Mouse (Mus musculus) ovary, postnatal 36 days (tissue): ENCODE data around the gene Coro7.
A peak's percentile ranks its signal among the peaks of the same experiment; 100 is the strongest.

Experiments used
- DNase-seq: peaks from one replicate; pipeline ENCODE4 v3.0.0; 2022; ENCODE audit warnings: low spot score, mixed read lengths

The Coro7 gene

GRCm38 (mm10) chr16:4648416-4649023 is 31.1 kb downstream of the Coro7 start:
- DNase-seq: no peak

- DNase-seq: no peak
Observed at GRCm38 (mm10) chr16:4647651-4648141, 31.9 kb downstream of the Coro7 start.

GRCm38 (mm10) chr16:4646831-4647230 is 32.7 kb downstream of the Coro7 start:
- no peak for DNase-seq

GRCm38 (mm10) chr16:4645867-4646266 is 33.7 kb downstream of the Coro7 start:
- DNase-seq: no peak

GRCm38 (mm10) chr16:4643670-4644419 is 35.7 kb downstream of the Coro7 start:
- peak; percentile 88 for DNase-seq

GRCm38 (mm10) chr16:4642937-4643336 is 36.6 kb downstream of the Coro7 start:
- no peak for DNase-seq

- DNase-seq: peak; percentile 76
Observed at GRCm38 (mm10) chr16:4642190-4642589, 37.4 kb downstream of the Coro7 start.

- DNase-seq: no peak
Observed at GRCm38 (mm10) chr16:4641119-4641838, 38.3 kb downstream of the Coro7 start.

- no peak for DNase-seq
Observed at GRCm38 (mm10) chr16:4640267-4641005, 39.1 kb downstream of the Coro7 start.

- peak; percentile 88 for DNase-seq
Observed at GRCm38 (mm10) chr16:4639831-4640237, 39.7 kb downstream of the Coro7 start, which contains the start of the genes Vasn and Dnaja3. Vasn (plus strand) TSS chr16:4639941. Dnaja3 (plus strand) TSS chr16:4639989.

- DNase-seq: no peak
Observed at GRCm38 (mm10) chr16:4638891-4639390, 40.6 kb downstream of the Coro7 start.

GRCm38 (mm10) chr16:4635760-4636159 is 43.8 kb downstream of the Coro7 start:
- no peak for DNase-seq

- DNase-seq: no peak
Observed at GRCm38 (mm10) chr16:4634681-4635080, 44.9 kb downstream of the Coro7 start.

- DNase-seq: no peak
Observed at GRCm38 (mm10) chr16:4633661-4634060, 45.9 kb downstream of the Coro7 start.

- DNase-seq: no peak
Observed at GRCm38 (mm10) chr16:4632050-4632449, 47.5 kb downstream of the Coro7 start.

GRCm38 (mm10) chr16:4629950-4630349 is 49.6 kb downstream of the Coro7 start:
- DNase-seq: peak; percentile 80

GRCm38 (mm10) chr16:4628898-4629419 is 50.6 kb downstream of the Coro7 start:
- no peak for DNase-seq

- DNase-seq: no peak
Observed at GRCm38 (mm10) chr16:4627105-4627504, 52.5 kb downstream of the Coro7 start.

GRCm38 (mm10) chr16:4624481-4625110 is 55.0 kb downstream of the Coro7 start, which contains the start of gene Pam16:
Pam16 (minus strand) TSS chr16:4624988.
- DNase-seq: peak; percentile 92

GRCm38 (mm10) chr16:4624074-4624473 is 55.5 kb downstream of the Coro7 start:
- DNase-seq: no peak

- DNase-seq: no peak
Observed at GRCm38 (mm10) chr16:4616829-4617228, 62.7 kb downstream of the Coro7 start.
